Mouse (Mus musculus) gastrocnemius, postnatal 4 days (tissue): ENCODE data around the gene Cela3b. TPM values are rescaled to one million over a fixed set of nuclear protein-coding genes. Genes with fewer than 3 reads are reported as not detected.

Experiments
- DNase-seq, 2 experiments: peaks; one replicate each; pipeline ENCODE4 v3.0.0; 2021 to 2022; ENCODE audit warnings: low spot score in 2 of 2, mixed read lengths in 2 of 2
- long read RNA-seq, 2 experiments: library from polyadenylated mRNA; stranded (forward); transcript quantifications; one replicate each; pipeline ENCODE4 v2.0.0; 2021
- total RNA-seq, 2 experiments: library from RNA; stranded (reverse); gene quantifications; 2 replicates each; pipeline ENCODE4 v1.2.3; 2021

Gene Cela3b
- total RNA-seq, result under 1 TPM in 1 of 2 experiments, not detected in 1; 0.34 TPM
- long read RNA-seq, experiment 1, result 0 reads
- long read RNA-seq, experiment 2, result 0 reads

GRCm38 (mm10) chr4:137430502-137430901, at the start of gene Cela3b:
Gene Cela3b (minus strand): TSS chr4:137430540.
- DNase-seq, result no peak

GRCm38 (mm10) chr4:137479757-137480156, 49.4 kb upstream of the Cela3b start:
- peak in 1 of 2 experiments; percentile 17 for DNase-seq

- no peak for DNase-seq
Observed at GRCm38 (mm10) chr4:137478306-137478705, 48.0 kb upstream of the Cela3b start.

GRCm38 (mm10) chr4:137477611-137478010, 47.3 kb upstream of the Cela3b start:
- DNase-seq, result no peak

GRCm38 (mm10) chr4:137476761-137477237, 46.5 kb upstream of the Cela3b start:
- DNase-seq, result peak; percentile 82 to 88

- DNase-seq, result peak; percentile 65 to 89
Observed at GRCm38 (mm10) chr4:137476065-137476760, 45.9 kb upstream of the Cela3b start.

GRCm38 (mm10) chr4:137475271-137476050, 45.1 kb upstream of the Cela3b start:
- DNase-seq, result no peak

- DNase-seq, result no peak
Observed at GRCm38 (mm10) chr4:137474694-137475093, 44.4 kb upstream of the Cela3b start.

GRCm38 (mm10) chr4:137473701-137474388, 43.5 kb upstream of the Cela3b start:
- DNase-seq, result peak in 1 of 2 experiments; percentile 63

- DNase-seq, result no peak
Observed at GRCm38 (mm10) chr4:137473240-137473639, 42.9 kb upstream of the Cela3b start.

GRCm38 (mm10) chr4:137471326-137471725, 41.0 kb upstream of the Cela3b start:
- no peak for DNase-seq

- no peak for DNase-seq
Observed at GRCm38 (mm10) chr4:137470701-137471317, 40.5 kb upstream of the Cela3b start.

GRCm38 (mm10) chr4:137469845-137470692, 39.7 kb upstream of the Cela3b start:
- no peak for DNase-seq

- DNase-seq, result peak in 1 of 2 experiments; percentile 62
Observed at GRCm38 (mm10) chr4:137469081-137469844, 38.9 kb upstream of the Cela3b start.

- peak; percentile 98 to 99 for DNase-seq
Observed at GRCm38 (mm10) chr4:137468260-137469080, 38.1 kb upstream of the Cela3b start, which contains the start of gene Hspg2. Gene Hspg2 (plus strand): TSS chr4:137468769.

- DNase-seq, result no peak
Observed at GRCm38 (mm10) chr4:137467525-137467924, 37.2 kb upstream of the Cela3b start.

- DNase-seq, result peak in 1 of 2 experiments; percentile 43
Observed at GRCm38 (mm10) chr4:137466991-137467390, 36.7 kb upstream of the Cela3b start.

- peak in 1 of 2 experiments; percentile 37 for DNase-seq
Observed at GRCm38 (mm10) chr4:137465125-137465787, 34.9 kb upstream of the Cela3b start.
